Mouse (Mus musculus) hindlimb bud, embryonic 11.5 days (tissue): ENCODE data around the gene Hils1.

Experiments
- DNase-seq: peaks from one replicate; pipeline ENCODE4 v3.0.0-alpha.2; 2012; ENCODE audit warnings: low read depth, low spot score; ENCODE audit errors: extremely low spot score

The Hils1 gene

GRCm38 (mm10) chr11:94987341-94987740 is 19.9 kb downstream of the Hils1 start:
- DNase-seq, result no peak

- no peak for DNase-seq
These were observed 20.5 kb downstream of the Hils1 start for GRCm38 (mm10) chr11:94987851-94988250.

GRCm38 (mm10) chr11:94988780-94989561 is 21.6 kb downstream of the Hils1 start:
- DNase-seq, result no peak

GRCm38 (mm10) chr11:94989562-94990017 is 22.2 kb downstream of the Hils1 start:
- DNase-seq, result peak; percentile 92

GRCm38 (mm10) chr11:94990102-94990748 is 22.8 kb downstream of the Hils1 start:
- DNase-seq, result no peak

- DNase-seq, result no peak
These were observed 23.6 kb downstream of the Hils1 start, which contains the start of gene Ppp1r9b for GRCm38 (mm10) chr11:94990749-94991577. Gene Ppp1r9b (plus strand): TSS chr11:94991035.

- DNase-seq, result no peak
These were observed 24.5 kb downstream of the Hils1 start for GRCm38 (mm10) chr11:94991641-94992479.

- DNase-seq, result no peak
These were observed 25.0 kb downstream of the Hils1 start for GRCm38 (mm10) chr11:94992480-94992753.

GRCm38 (mm10) chr11:94992754-94993606 is 25.6 kb downstream of the Hils1 start:
- DNase-seq, result no peak

GRCm38 (mm10) chr11:94994208-94994814 is 26.9 kb downstream of the Hils1 start:
- no peak for DNase-seq

- DNase-seq, result no peak
These were observed 27.8 kb downstream of the Hils1 start for GRCm38 (mm10) chr11:94994947-94995772.

- DNase-seq, result no peak
These were observed 28.7 kb downstream of the Hils1 start for GRCm38 (mm10) chr11:94996101-94996500.

- no peak for DNase-seq
These were observed 29.6 kb downstream of the Hils1 start for GRCm38 (mm10) chr11:94996984-94997383.

GRCm38 (mm10) chr11:94997596-94997995 is 30.2 kb downstream of the Hils1 start:
- DNase-seq, result no peak

GRCm38 (mm10) chr11:94998041-94998531 is 30.7 kb downstream of the Hils1 start:
- no peak for DNase-seq

GRCm38 (mm10) chr11:95000128-95000527 is 32.7 kb downstream of the Hils1 start:
- no peak for DNase-seq

GRCm38 (mm10) chr11:95000548-95000947 is 33.2 kb downstream of the Hils1 start:
- DNase-seq, result no peak

- no peak for DNase-seq
These were observed 33.7 kb downstream of the Hils1 start for GRCm38 (mm10) chr11:95001058-95001457.
